Mouse (Mus musculus): ENCODE data around the gene Rpl9.

The Rpl9 gene

GRCm38 (mm10) chr5:65390648-65391644, at the start of gene Rpl9, which contains the start of gene Lias:
Gene Rpl9 (minus strand): TSS chr5:65391444.
Gene Lias (plus strand): TSS chr5:65391497.
- peak; percentile 99 for DNase-seq (ENCODE audit: low spot score)

- no peak for DNase-seq (ENCODE audit: low spot score)
Measured at GRCm38 (mm10) chr5:65438041-65438440, 46.8 kb upstream of the Rpl9 start.

GRCm38 (mm10) chr5:65435806-65436561, 44.7 kb upstream of the Rpl9 start, which contains the start of gene Ugdh:
Gene Ugdh (minus strand): TSS chr5:65435949.
- peak; percentile 98 for DNase-seq (ENCODE audit: low spot score)

GRCm38 (mm10) chr5:65435363-65435805, 44.1 kb upstream of the Rpl9 start:
- no peak for DNase-seq (ENCODE audit: low spot score)

- no peak for DNase-seq (ENCODE audit: low spot score)
Measured at GRCm38 (mm10) chr5:65434471-65435362, 43.5 kb upstream of the Rpl9 start.

GRCm38 (mm10) chr5:65429441-65429840, 38.2 kb upstream of the Rpl9 start:
- DNase-seq (ENCODE audit: low spot score) = no peak

- DNase-seq (ENCODE audit: low spot score) = no peak
Measured at GRCm38 (mm10) chr5:65428321-65428720, 37.1 kb upstream of the Rpl9 start.

GRCm38 (mm10) chr5:65425251-65425650, 34.0 kb upstream of the Rpl9 start:
- no peak for DNase-seq (ENCODE audit: low spot score)

GRCm38 (mm10) chr5:65424215-65424614, 33.0 kb upstream of the Rpl9 start:
- no peak for DNase-seq (ENCODE audit: low spot score)

GRCm38 (mm10) chr5:65422803-65423202, 31.6 kb upstream of the Rpl9 start:
- no peak for DNase-seq (ENCODE audit: low spot score)

- no peak for DNase-seq (ENCODE audit: low spot score)
Measured at GRCm38 (mm10) chr5:65420822-65421221, 29.6 kb upstream of the Rpl9 start.

- DNase-seq (ENCODE audit: low spot score) = no peak
Measured at GRCm38 (mm10) chr5:65419136-65419535, 27.9 kb upstream of the Rpl9 start.

- peak; percentile 49 for DNase-seq (ENCODE audit: low spot score)
Measured at GRCm38 (mm10) chr5:65415653-65416458, 24.6 kb upstream of the Rpl9 start.

- no peak for DNase-seq (ENCODE audit: low spot score)
Measured at GRCm38 (mm10) chr5:65407989-65408388, 16.7 kb upstream of the Rpl9 start.

GRCm38 (mm10) chr5:65401251-65401994, 10.2 kb upstream of the Rpl9 start:
- DNase-seq (ENCODE audit: low spot score) = peak; percentile 86

GRCm38 (mm10) chr5:65394425-65394824, 3.2 kb upstream of the Rpl9 start:
- no peak for DNase-seq (ENCODE audit: low spot score)

GRCm38 (mm10) chr5:65391753-65392152, 509 bp upstream of the Rpl9 start:
- DNase-seq (ENCODE audit: low spot score) = no peak

GRCm38 (mm10) chr5:65387008-65387867, 4.0 kb downstream of the Rpl9 start:
- no peak for DNase-seq (ENCODE audit: low spot score)

- DNase-seq (ENCODE audit: low spot score) = no peak
Measured at GRCm38 (mm10) chr5:65385704-65386103, 5.5 kb downstream of the Rpl9 start.

Measured in testis, postnatal 10 days (tissue).